Comparison of ENCODE assay signal across 8 mouse cellular contexts in genomic region chr6:48742422-48743351, GRCm38 (mm10). TPM values are rescaled to one million over a fixed set of nuclear protein-coding genes. Genes with fewer than 3 reads are reported as not detected.
DNase-seq lines count a peak whose midpoint lies in the region; ATAC-seq and TF ChIP-seq lines count a peak whose summit lies in the region.

No protein-coding gene starts in this region.

- H3K27me3 ChIP-seq in heart, embryonic 11.5 days (ENCODE audit: control insufficient read depth, insufficient read depth, low read length): peaks cover 23% of the 10 kb centered on the region
- H3K27me3 ChIP-seq in forebrain, embryonic 15.5 days: peaks cover 24% of the 10 kb centered on the region
- H3K27me3 ChIP-seq in kidney, embryonic 16.5 days (ENCODE audit: insufficient read depth, low read length): peaks cover 11% of the 10 kb centered on the region
- H3K27me3 ChIP-seq in midbrain, embryonic 10.5 days (ENCODE audit: low read depth, poor library complexity, severe bottlenecking): peaks cover 47% of the 10 kb centered on the region
- no peaks in the 10 kb centered on the region for H3K27me3 ChIP-seq in cerebellum, adult 2 months (ENCODE audit: control insufficient read depth, insufficient read depth, low read length)

- no peak for DNase-seq in heart, adult 8-10 months (ENCODE audit: low spot score)
- peak; percentile 53 for DNase-seq in adrenal gland, postnatal 10 days
- DNase-seq in midbrain, embryonic 10.5 days (ENCODE audit: low spot score): peak; percentile 39
- no peak for DNase-seq in cerebellum, adult 2 months

- H3K4me2 ChIP-seq in heart, embryonic 11.5 days: peak overlapping the region; percentile 67
- H3K4me2 ChIP-seq in forebrain, embryonic 15.5 days (replicated peaks): peak overlapping the region; percentile 59
- peak overlapping the region; percentile 90 for H3K4me2 ChIP-seq in kidney, embryonic 16.5 days (replicated peaks; ENCODE audit: low read depth, low read length)

- no peak for TF ChIP-seq CTCF in cerebellum, adult 2 months (IDR thresholded peaks at IDR 0.05; ENCODE audit: borderline replicate concordance, insufficient read depth, low read depth, low read length)

- 9% methylated on average over 52 of the region's 52 CpGs for WGBS in heart, embryonic 11.5 days (ENCODE audit: insufficient replicate concordance)
- 1% methylated on average over 52 of the region's 52 CpGs for WGBS in forebrain, embryonic 15.5 days
- 4% methylated on average over 52 of the region's 52 CpGs for WGBS in kidney, embryonic 16.5 days
- 2% methylated on average over 52 of the region's 52 CpGs for WGBS in midbrain, embryonic 10.5 days
- 2% methylated on average over 52 of the region's 52 CpGs for WGBS in cerebellum, adult 2 months

- H3K9me3 ChIP-seq in heart, embryonic 11.5 days (replicated peaks; ENCODE audit: control insufficient read depth, low read length): no peaks in the 10 kb centered on the region
- H3K9me3 ChIP-seq in forebrain, embryonic 15.5 days: no peaks in the 10 kb centered on the region
- no peaks in the 10 kb centered on the region for H3K9me3 ChIP-seq in kidney, embryonic 16.5 days (ENCODE audit: low read length)
- no peaks in the 10 kb centered on the region for H3K9me3 ChIP-seq in midbrain, embryonic 10.5 days (replicated peaks)

- H3K36me3 ChIP-seq in heart, embryonic 11.5 days (ENCODE audit: control insufficient read depth, insufficient read depth, low read length): no peaks in the 10 kb centered on the region
- no peaks in the 10 kb centered on the region for H3K36me3 ChIP-seq in forebrain, embryonic 15.5 days
- no peaks in the 10 kb centered on the region for H3K36me3 ChIP-seq in kidney, embryonic 16.5 days (ENCODE audit: insufficient read depth, low read length)
- H3K36me3 ChIP-seq in midbrain, embryonic 10.5 days: no peaks in the 10 kb centered on the region

- H3K4me1 ChIP-seq in heart, embryonic 11.5 days (ENCODE audit: control insufficient read depth, insufficient read depth, low read length): peaks cover 11% of the 10 kb centered on the region
- H3K4me1 ChIP-seq in forebrain, embryonic 15.5 days: 0 out of 2 replicates have a peak, but pooled peaks cover 5% of the 10 kb centered on the region
- H3K4me1 ChIP-seq in kidney, embryonic 16.5 days (ENCODE audit: insufficient read depth, low read length): peaks cover 17% of the 10 kb centered on the region
- H3K4me1 ChIP-seq in midbrain, embryonic 10.5 days: peaks cover 29% of the 10 kb centered on the region
- H3K4me1 ChIP-seq in cerebellum, adult 2 months (ENCODE audit: control insufficient read depth, insufficient read depth, low read length): peaks cover 4% of the 10 kb centered on the region; the same call in 1 of the 2 replicates

- no peak overlapping the region for H3K27ac ChIP-seq in heart, embryonic 11.5 days (ENCODE audit: low read depth, low read length)
- H3K27ac ChIP-seq in forebrain, embryonic 15.5 days (replicated peaks): no peak overlapping the region
- H3K27ac ChIP-seq in kidney, embryonic 16.5 days (ENCODE audit: low read length): peak overlapping the region; percentile 84
- H3K27ac ChIP-seq in midbrain, embryonic 10.5 days (replicated peaks): no peak overlapping the region; the same call in 1 of the 2 replicates
- no peak overlapping the region for H3K27ac ChIP-seq in cerebellum, adult 2 months (ENCODE audit: insufficient read depth, low read length)

- no peak for TF ChIP-seq POLR2A in cerebellum, adult 2 months (IDR thresholded peaks at IDR 0.05; ENCODE audit: borderline replicate concordance, insufficient read depth, low read length)

- no peak for ATAC-seq in heart, embryonic 11.5 days (replicated peaks; ENCODE audit: insufficient number of reproducible peaks, low FRiP score, low TSS enrichment)
- peak; percentile 70 for ATAC-seq in forebrain, embryonic 15.5 days (replicated peaks)
- peak; percentile 67 for ATAC-seq in kidney, embryonic 16.5 days (ENCODE audit: low FRiP score, low TSS enrichment)
- no peak for ATAC-seq in granulocyte monocyte progenitor cell, adult 5-6 weeks (replicated peaks; ENCODE audit: poor library complexity, severe bottlenecking)

- no peak overlapping the region for H3K9ac ChIP-seq in heart, embryonic 11.5 days (ENCODE audit: low read depth, low read length)
- peak overlapping the region; percentile 40 for H3K9ac ChIP-seq in forebrain, embryonic 15.5 days (replicated peaks)
- peak overlapping the region; percentile 60 for H3K9ac ChIP-seq in kidney, embryonic 16.5 days (replicated peaks; ENCODE audit: low read length)

- H3K4me3 ChIP-seq in heart, embryonic 11.5 days (ENCODE audit: low read depth, low read length): peak overlapping the region; percentile 47
- peak overlapping the region; percentile 48 for H3K4me3 ChIP-seq in forebrain, embryonic 15.5 days
- peak overlapping the region; percentile 55 for H3K4me3 ChIP-seq in kidney, embryonic 16.5 days (ENCODE audit: low read length)
- peak overlapping the region; percentile 57 for H3K4me3 ChIP-seq in midbrain, embryonic 10.5 days
- H3K4me3 ChIP-seq in cerebellum, adult 2 months (replicated peaks; ENCODE audit: insufficient read depth, low read depth, low read length): no peak overlapping the region

RNA-seq across cellular contexts. Expression of gene Gimap5, which starts 3.3 kb away (rescaled TPM):
- polyA plus RNA-seq in heart, embryonic 11.5 days (2014; fragmentation: Nextera tagmentation; extraction: Ambion mirVana): 5.3 and 5.9 TPM in 2 replicates
- total RNA-seq in heart, adult 8-10 months (2022): 1 to 10 TPM; 4.1 to 5.0 (median 4.5) TPM
- 10 to 100 TPM; 14.2 to 19.5 TPM for total RNA-seq in adrenal gland, postnatal 10 days (2021)
- 0.86 and 1.2 TPM in 2 replicates for polyA plus RNA-seq in forebrain, embryonic 15.5 days (2015; fragmentation: Nextera tagmentation; extraction: Ambion mirVana)
- polyA plus RNA-seq in kidney, embryonic 16.5 days (2015; fragmentation: Nextera tagmentation; extraction: Ambion mirVana): 18.0 and 19.9 TPM in 2 replicates
- 0.96 and 1.0 TPM in 2 replicates for polyA plus RNA-seq in midbrain, embryonic 10.5 days (2016; fragmentation: Nextera tagmentation; extraction: Ambion mirVana)
- 0.75 TPM in 1 of 2 replicates, not detected in the other for total RNA-seq in granulocyte monocyte progenitor cell, adult 5-6 weeks (2014; fragmentation: Nextera tagmentation)
- total RNA-seq in granulocyte monocyte progenitor cell, adult 5-6 weeks (2017): 0.09 TPM in 1 of 2 replicates, not detected in the other
- polyA plus RNA-seq in cerebellum, adult 2 months (2012; rRNA removed): 0.57 and 0.82 TPM in 2 replicates

RNA-seq across cellular contexts. Expression of gene Gimap1, which starts 3.8 kb away (rescaled TPM):
- 17.6 and 22.5 TPM in 2 replicates for polyA plus RNA-seq in heart, embryonic 11.5 days (2014; fragmentation: Nextera tagmentation; extraction: Ambion mirVana)
- 1 to 10 TPM; 6.3 to 9.4 (median 8.0) TPM for total RNA-seq in heart, adult 8-10 months (2022)
- total RNA-seq in adrenal gland, postnatal 10 days (2021): 10 to 100 TPM; 18.7 to 24.2 TPM
- 4.1 and 4.6 TPM in 2 replicates for polyA plus RNA-seq in forebrain, embryonic 15.5 days (2015; fragmentation: Nextera tagmentation; extraction: Ambion mirVana)
- 39.5 and 43.2 TPM in 2 replicates for polyA plus RNA-seq in kidney, embryonic 16.5 days (2015; fragmentation: Nextera tagmentation; extraction: Ambion mirVana)
- 4.6 and 5.7 TPM in 2 replicates for polyA plus RNA-seq in midbrain, embryonic 10.5 days (2016; fragmentation: Nextera tagmentation; extraction: Ambion mirVana)
- total RNA-seq in granulocyte monocyte progenitor cell, adult 5-6 weeks (2014; fragmentation: Nextera tagmentation): 0.43 and 3.1 TPM in 2 replicates
- total RNA-seq in granulocyte monocyte progenitor cell, adult 5-6 weeks (2017): 0.93 and 2.0 TPM in 2 replicates
- polyA plus RNA-seq in cerebellum, adult 2 months (2012; rRNA removed): 1.8 and 2.3 TPM in 2 replicates

RNA-seq across cellular contexts. Expression of gene Gimap7, which starts 24.3 kb away (rescaled TPM):
- polyA plus RNA-seq in heart, embryonic 11.5 days (2014; fragmentation: Nextera tagmentation; extraction: Ambion mirVana): not detected in 2 replicates
- under 1 TPM in 3 of 4 experiments, not detected in 1; 0.22 to 0.78 (median 0.71) TPM for total RNA-seq in heart, adult 8-10 months (2022)
- 1 to 10 TPM in 1 of 2 experiments, under 1 TPM in 1; 0.96 to 1.6 TPM for total RNA-seq in adrenal gland, postnatal 10 days (2021)
- polyA plus RNA-seq in forebrain, embryonic 15.5 days (2015; fragmentation: Nextera tagmentation; extraction: Ambion mirVana): not detected in 2 replicates
- polyA plus RNA-seq in kidney, embryonic 16.5 days (2015; fragmentation: Nextera tagmentation; extraction: Ambion mirVana): not detected in 2 replicates
- not detected in 2 replicates for polyA plus RNA-seq in midbrain, embryonic 10.5 days (2016; fragmentation: Nextera tagmentation; extraction: Ambion mirVana)
- total RNA-seq in granulocyte monocyte progenitor cell, adult 5-6 weeks (2014; fragmentation: Nextera tagmentation): not detected in 2 replicates
- not detected in 2 replicates for total RNA-seq in granulocyte monocyte progenitor cell, adult 5-6 weeks (2017)
- polyA plus RNA-seq in cerebellum, adult 2 months (2012; rRNA removed): not detected in 2 replicates

RNA-seq across cellular contexts. Expression of gene Gm28053, which starts 24.3 kb away (rescaled TPM):
- 2.6 and 4.8 TPM in 2 replicates for polyA plus RNA-seq in heart, embryonic 11.5 days (2014; fragmentation: Nextera tagmentation; extraction: Ambion mirVana)
- 1 to 10 TPM; 2.7 to 5.0 (median 4.3) TPM for total RNA-seq in heart, adult 8-10 months (2022)
- 10 to 100 TPM in 1 of 2 experiments, 1 to 10 TPM in 1; 9.1 to 10.3 TPM for total RNA-seq in adrenal gland, postnatal 10 days (2021)
- 1.2 TPM in 1 of 2 replicates, not detected in the other for polyA plus RNA-seq in forebrain, embryonic 15.5 days (2015; fragmentation: Nextera tagmentation; extraction: Ambion mirVana)
- 1.4 and 2.4 TPM in 2 replicates for polyA plus RNA-seq in kidney, embryonic 16.5 days (2015; fragmentation: Nextera tagmentation; extraction: Ambion mirVana)
- polyA plus RNA-seq in midbrain, embryonic 10.5 days (2016; fragmentation: Nextera tagmentation; extraction: Ambion mirVana): 0.49 and 1.2 TPM in 2 replicates
- 11.1 TPM in 1 of 2 replicates, not detected in the other for total RNA-seq in granulocyte monocyte progenitor cell, adult 5-6 weeks (2014; fragmentation: Nextera tagmentation)
- 3.1 TPM in 1 of 2 replicates, not detected in the other for total RNA-seq in granulocyte monocyte progenitor cell, adult 5-6 weeks (2017)
- 0.93 TPM in 1 of 2 replicates, not detected in the other for polyA plus RNA-seq in cerebellum, adult 2 months (2012; rRNA removed)

RNA-seq across cellular contexts. Expression of gene Gimap3, which starts 28.0 kb away (rescaled TPM):
- not detected in 2 replicates for polyA plus RNA-seq in heart, embryonic 11.5 days (2014; fragmentation: Nextera tagmentation; extraction: Ambion mirVana)
- under 1 TPM; 0.53 to 0.86 (median 0.54) TPM for total RNA-seq in heart, adult 8-10 months (2022)
- 1 to 10 TPM; 4.5 to 5.4 TPM for total RNA-seq in adrenal gland, postnatal 10 days (2021)
- not detected in 2 replicates for polyA plus RNA-seq in forebrain, embryonic 15.5 days (2015; fragmentation: Nextera tagmentation; extraction: Ambion mirVana)
- polyA plus RNA-seq in kidney, embryonic 16.5 days (2015; fragmentation: Nextera tagmentation; extraction: Ambion mirVana): 0.19 TPM in 1 of 2 replicates, not detected in the other
- polyA plus RNA-seq in midbrain, embryonic 10.5 days (2016; fragmentation: Nextera tagmentation; extraction: Ambion mirVana): not detected in 2 replicates
- not detected in 2 replicates for total RNA-seq in granulocyte monocyte progenitor cell, adult 5-6 weeks (2014; fragmentation: Nextera tagmentation)
- 0.34 TPM in 1 of 2 replicates, not detected in the other for total RNA-seq in granulocyte monocyte progenitor cell, adult 5-6 weeks (2017)
- polyA plus RNA-seq in cerebellum, adult 2 months (2012; rRNA removed): 0.29 and 0.36 TPM in 2 replicates

Comparison
In these comparisons a context has a peak if more than half of its experiments do, and no peak if none do; other contexts are left out.
1. ATAC-seq: peak in forebrain, embryonic 15.5 days (single experiment) and kidney, embryonic 16.5 days (single experiment); none in heart, embryonic 11.5 days (single experiment) and granulocyte monocyte progenitor cell, adult 5-6 weeks (single experiment).
2. DNase-seq: peak in adrenal gland, postnatal 10 days (single experiment) and midbrain, embryonic 10.5 days (single experiment); none in heart, adult 8-10 months (single experiment) and cerebellum, adult 2 months (0 of 2).
3. Peak in every context shown above with its lines, with median percentiles within 50 percentile points of each other: H3K4me2 ChIP-seq.